Mouse (Mus musculus): ENCODE measurements at regions not wholly inside any gene's neighbourhood (a gene's known extent, or its start where the extent isn't known, plus 50 kb on each side); places are given as distances from the start of the nearest gene placed in this dataset.

DNA sequence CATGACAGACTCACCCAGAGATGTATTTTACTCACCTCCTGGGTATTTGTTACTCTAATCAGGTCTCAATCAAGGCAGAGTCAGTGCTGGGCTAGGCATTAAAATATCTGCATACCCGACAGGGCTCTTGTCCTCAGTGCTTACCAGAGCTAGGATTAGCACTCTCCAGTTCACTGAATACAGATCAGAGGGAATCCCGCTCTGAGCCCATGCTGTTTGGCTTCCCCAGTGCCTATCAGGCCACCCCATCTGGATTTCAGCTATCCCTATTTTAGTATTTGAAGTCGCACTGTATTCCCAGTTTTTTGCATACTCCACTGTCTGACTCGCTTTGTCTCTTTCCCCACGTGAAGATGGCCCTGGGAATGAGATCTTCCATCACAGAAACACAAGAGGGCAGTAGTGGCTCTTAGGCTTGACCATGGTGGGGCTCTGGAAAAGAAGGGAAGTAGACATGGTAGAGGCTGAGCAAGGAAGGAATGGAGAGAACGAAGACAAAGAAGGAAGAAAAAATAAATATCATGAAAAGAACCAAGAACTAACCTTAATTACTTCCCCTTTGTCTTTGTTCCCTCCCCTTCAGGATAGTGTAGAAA, 264.1 kb downstream of the Rnf152 start:
- Histone ChIP-seq H3K4me3 (ENCODE audit: low read depth, low read length) (no peak overlapping the region), H3K27ac (ENCODE audit: insufficient read depth, low read depth, low read length) (peak overlapping the region; percentile 97), H3K27me3 (ENCODE audit: control insufficient read depth, insufficient read depth, low read length) (no peaks in the 10 kb centered on the region), H3K4me1 (ENCODE audit: control insufficient read depth, insufficient read depth, insufficient read length, low read length) (peaks cover 13% of the 10 kb centered on the region; the same call in 1 of the 2 replicates), H3K36me3 (ENCODE audit: control insufficient read depth, insufficient read depth, low read length) (no peaks in the 10 kb centered on the region)
- TF ChIP-seq CTCF (IDR thresholded peaks at IDR 0.05; ENCODE audit: extremely low read depth, insufficient read length, insufficient replicate concordance, low read depth, low read length) = peak; percentile 46; the same call in 1 of the 2 replicates
- no peak for TF ChIP-seq POLR2A (IDR thresholded peaks at IDR 0.05; ENCODE audit: low read depth, low read length)
- WGBS = 42% methylated on average over 6 of the region's 6 CpGs

DNA sequence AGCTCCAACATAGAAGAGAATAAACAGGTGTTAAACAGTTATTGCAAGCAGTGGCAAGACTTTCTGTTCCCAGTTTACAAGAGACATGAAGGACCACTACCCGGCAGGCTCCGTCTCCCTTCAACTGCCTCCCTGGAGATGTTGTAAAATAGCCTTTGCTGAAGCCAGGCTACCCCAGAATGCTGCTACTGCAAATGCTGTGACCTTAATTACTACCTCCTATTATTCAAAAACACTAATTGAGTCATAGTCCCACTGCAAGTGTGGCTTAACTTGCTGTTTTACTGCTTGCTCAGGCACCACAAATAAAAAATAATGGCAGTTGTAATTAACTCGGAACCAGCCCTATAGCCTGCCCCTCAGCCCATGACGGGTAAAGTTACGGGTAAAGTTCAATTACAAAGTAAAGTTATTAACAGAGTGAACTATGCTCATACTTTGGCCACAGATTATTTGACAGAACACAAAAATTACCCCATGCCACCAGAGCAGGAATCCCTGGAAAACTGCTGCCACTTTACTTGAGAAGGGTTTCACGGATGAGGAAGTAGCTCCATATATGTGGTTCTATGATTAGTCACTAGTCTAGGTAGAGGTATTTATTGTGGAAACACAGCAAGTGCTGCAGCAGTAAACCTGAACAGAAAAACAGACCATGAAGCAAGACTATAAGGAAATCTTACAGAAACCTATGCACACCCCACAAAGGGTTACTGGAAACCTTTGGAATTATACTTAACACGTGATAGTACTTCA, 267.6 kb downstream of the Rnf152 start:
- TF ChIP-seq POLR2A (IDR thresholded peaks at IDR 0.05; ENCODE audit: low read depth, low read length) (no peak), CTCF (IDR thresholded peaks at IDR 0.05; ENCODE audit: extremely low read depth, insufficient read length, insufficient replicate concordance, low read depth, low read length) (no peak)

DNA sequence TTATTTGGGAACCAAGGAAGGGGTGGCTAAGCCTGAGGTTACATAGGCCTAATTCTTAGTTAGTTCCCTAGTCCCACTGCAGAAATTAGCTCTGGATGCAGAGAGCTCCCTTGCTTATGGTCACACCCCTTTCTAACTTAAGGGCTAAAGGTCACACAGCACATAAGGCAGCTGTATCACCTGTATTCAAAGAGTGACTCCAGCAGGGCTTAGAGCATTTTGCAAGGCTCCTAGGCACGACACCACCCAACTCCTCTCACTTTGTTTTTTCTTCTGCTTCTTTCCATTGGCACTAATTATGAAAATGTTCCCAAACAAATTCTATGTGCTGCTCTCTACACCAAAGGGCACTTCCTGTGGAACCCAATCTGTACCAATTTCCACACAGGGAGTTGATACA, 268.9 kb downstream of the Rnf152 start:
- H3K4me1 ChIP-seq (ENCODE audit: control insufficient read depth, insufficient read depth, insufficient read length, low read length) = peaks cover 10% of the 10 kb centered on the region; the same call in 1 of the 2 replicates
- H3K4me3 ChIP-seq (ENCODE audit: low read depth, low read length) = no peak overlapping the region
- no peaks in the 10 kb centered on the region for H3K27me3 ChIP-seq (ENCODE audit: control insufficient read depth, insufficient read depth, low read length)
- peak overlapping the region; percentile 66 for H3K27ac ChIP-seq (ENCODE audit: insufficient read depth, low read depth, low read length)
- TF ChIP-seq CTCF (IDR thresholded peaks at IDR 0.05; ENCODE audit: extremely low read depth, insufficient read length, insufficient replicate concordance, low read depth, low read length) = no peak
- TF ChIP-seq POLR2A (IDR thresholded peaks at IDR 0.05; ENCODE audit: low read depth, low read length) = no peak
- WGBS = 25% methylated on average over 1 of the region's 1 CpGs
- H3K36me3 ChIP-seq (ENCODE audit: control insufficient read depth, insufficient read depth, low read length) = no peaks in the 10 kb centered on the region

More for the DNA sequence above, 267.6 kb downstream of the Rnf152 start:
- Histone ChIP-seq H3K36me3 (ENCODE audit: control insufficient read depth, insufficient read depth, low read length) (no peaks in the 10 kb centered on the region), H3K4me3 (ENCODE audit: low read depth, low read length) (no peak overlapping the region), H3K27me3 (ENCODE audit: control insufficient read depth, insufficient read depth, low read length) (no peaks in the 10 kb centered on the region), H3K27ac (ENCODE audit: insufficient read depth, low read depth, low read length) (peak overlapping the region; percentile 93), H3K4me1 (ENCODE audit: control insufficient read depth, insufficient read depth, insufficient read length, low read length) (peaks cover 15% of the 10 kb centered on the region; the same call in 1 of the 2 replicates)
- 35% methylated on average over 7 of the region's 7 CpGs for WGBS

GRCm38 (mm10) chr1:105084556-105084955, 272.0 kb downstream of the Rnf152 start:
- peaks cover 9% of the 10 kb centered on the region; the same call in 1 of the 2 replicates for H3K4me1 ChIP-seq (ENCODE audit: control insufficient read depth, insufficient read depth, insufficient read length, low read length)
- WGBS = 86% methylated on average over 3 of the region's 3 CpGs
- no peaks in the 10 kb centered on the region for H3K27me3 ChIP-seq (ENCODE audit: control insufficient read depth, insufficient read depth, low read length)
- TF ChIP-seq POLR2A (IDR thresholded peaks at IDR 0.05; ENCODE audit: low read depth, low read length) = no peak
- TF ChIP-seq CTCF (IDR thresholded peaks at IDR 0.05; ENCODE audit: extremely low read depth, insufficient read length, insufficient replicate concordance, low read depth, low read length) = no peak
- H3K4me3 ChIP-seq (ENCODE audit: low read depth, low read length) = no peak overlapping the region
- no peaks in the 10 kb centered on the region for H3K36me3 ChIP-seq (ENCODE audit: control insufficient read depth, insufficient read depth, low read length)
- H3K27ac ChIP-seq (ENCODE audit: insufficient read depth, low read depth, low read length) = no peak overlapping the region

DNA sequence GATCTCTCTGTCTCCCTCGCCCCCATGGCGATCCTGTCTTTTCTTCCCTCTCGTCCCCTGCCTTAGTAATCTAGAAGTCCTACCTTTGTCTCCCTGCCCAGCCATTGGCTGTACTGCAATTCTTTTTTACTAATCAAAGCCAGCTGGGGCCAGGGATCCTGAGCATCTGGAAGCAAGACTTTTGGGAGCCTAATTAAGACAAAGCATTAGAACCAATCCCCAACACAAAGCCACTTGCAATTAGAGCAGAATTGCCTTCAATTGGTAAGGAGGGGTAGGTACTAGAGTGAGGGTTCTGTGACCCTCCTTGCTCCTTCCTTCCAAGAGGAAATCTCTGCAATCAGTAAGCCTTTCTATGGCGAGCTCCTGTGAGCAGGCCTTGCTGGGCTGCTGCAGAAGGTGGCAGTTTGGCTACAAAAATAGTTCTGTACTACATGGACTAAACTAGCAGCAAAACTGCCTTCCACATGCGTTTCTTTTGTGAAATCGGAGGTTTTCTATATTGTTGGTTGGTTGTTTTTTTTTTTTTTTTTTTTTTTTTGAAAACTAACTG, 272.9 kb downstream of the Rnf152 start:
- H3K27ac ChIP-seq (ENCODE audit: insufficient read depth, low read depth, low read length) = no peak overlapping the region
- 89% methylated on average over 6 of the region's 6 CpGs for WGBS
- H3K4me3 ChIP-seq (ENCODE audit: low read depth, low read length) = no peak overlapping the region
- peaks cover 10% of the 10 kb centered on the region; the same call in 1 of the 2 replicates for H3K4me1 ChIP-seq (ENCODE audit: control insufficient read depth, insufficient read depth, insufficient read length, low read length)
- TF ChIP-seq CTCF (IDR thresholded peaks at IDR 0.05; ENCODE audit: extremely low read depth, insufficient read length, insufficient replicate concordance, low read depth, low read length) (no peak), POLR2A (IDR thresholded peaks at IDR 0.05; ENCODE audit: low read depth, low read length) (no peak)
- H3K27me3 ChIP-seq (ENCODE audit: control insufficient read depth, insufficient read depth, low read length) = no peaks in the 10 kb centered on the region
- H3K36me3 ChIP-seq (ENCODE audit: control insufficient read depth, insufficient read depth, low read length) = no peaks in the 10 kb centered on the region

- 92% methylated on average over 2 of the region's 2 CpGs for WGBS
- no peaks in the 10 kb centered on the region for H3K36me3 ChIP-seq (ENCODE audit: control insufficient read depth, insufficient read depth, low read length)
- TF ChIP-seq POLR2A (IDR thresholded peaks at IDR 0.05; ENCODE audit: low read depth, low read length) = no peak
- no peak for TF ChIP-seq CTCF (IDR thresholded peaks at IDR 0.05; ENCODE audit: extremely low read depth, insufficient read length, insufficient replicate concordance, low read depth, low read length)
- H3K27me3 ChIP-seq (ENCODE audit: control insufficient read depth, insufficient read depth, low read length) = no peaks in the 10 kb centered on the region
- no peak overlapping the region for H3K4me3 ChIP-seq (ENCODE audit: low read depth, low read length)
- peaks cover 10% of the 10 kb centered on the region; the same call in 1 of the 2 replicates for H3K4me1 ChIP-seq (ENCODE audit: control insufficient read depth, insufficient read depth, insufficient read length, low read length)
- H3K27ac ChIP-seq (ENCODE audit: insufficient read depth, low read depth, low read length) = no peak overlapping the region
Observed at GRCm38 (mm10) chr1:105082823-105083550, 273.5 kb downstream of the Rnf152 start.
